Mouse (Mus musculus) spleen, postnatal 14 days (tissue): Measurements from ENCODE around the gene Sox30.
A peak's percentile ranks its signal among the peaks of the same experiment; 100 is the strongest.

ENCODE experiments used
- DNase-seq, 2 experiments: peaks; one replicate each; pipeline ENCODE4 v3.0.0; 2021 to 2022; ENCODE audit warnings: low spot score in 2 of 2

The Sox30 gene

DNA sequence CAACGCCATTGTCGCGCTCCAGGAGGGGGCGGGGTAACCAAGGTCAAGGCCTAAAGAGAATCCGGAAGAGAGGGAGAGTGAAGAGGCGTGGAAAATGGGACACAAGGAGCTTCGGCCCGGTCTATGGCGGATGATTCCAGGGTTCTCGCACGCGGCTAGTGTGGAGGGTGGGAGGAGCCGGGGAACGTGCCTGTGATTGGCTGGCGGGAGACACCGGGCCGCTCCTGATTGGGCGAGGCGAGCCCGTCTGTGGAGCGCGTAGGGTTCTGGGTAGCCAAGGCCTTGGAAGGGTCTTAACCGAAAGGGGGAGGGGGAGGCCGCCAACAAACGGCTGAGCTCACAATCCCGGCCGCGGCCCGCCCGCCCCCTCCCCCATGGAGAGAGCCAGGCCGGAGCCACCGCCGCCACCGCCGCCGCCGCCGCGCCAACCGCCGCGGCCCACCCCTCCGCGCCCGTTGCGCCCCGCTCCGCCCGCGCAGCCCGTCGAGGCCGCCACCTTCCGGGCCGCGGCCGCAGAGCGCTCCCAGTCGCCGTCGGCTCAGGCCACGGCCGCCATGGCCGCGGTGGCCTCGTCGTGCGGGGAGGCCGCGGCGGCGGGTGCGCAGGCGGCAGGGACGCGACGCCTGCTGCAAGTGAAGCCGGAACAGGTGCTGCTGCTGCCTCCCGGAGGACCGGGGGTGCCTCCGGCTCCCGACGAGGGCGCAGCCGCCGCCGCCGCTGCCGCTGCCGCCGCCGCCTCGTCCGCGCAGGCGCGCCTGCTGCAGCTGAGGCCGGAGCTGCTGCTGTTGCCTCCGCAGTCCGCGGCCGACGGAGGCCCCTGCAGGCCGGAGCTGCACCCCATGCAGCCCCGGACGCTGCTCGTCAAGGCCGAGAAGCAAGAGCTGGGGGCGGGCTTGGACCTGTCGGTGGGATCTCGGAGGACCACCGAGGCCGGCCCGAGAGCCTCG lies at the start of gene Sox30:
Sox30 (plus strand) TSS at position 365 of the 947 bp plus-strand sequence.
- DNase-seq = peak in 1 of 2 experiments; percentile 20

DNA sequence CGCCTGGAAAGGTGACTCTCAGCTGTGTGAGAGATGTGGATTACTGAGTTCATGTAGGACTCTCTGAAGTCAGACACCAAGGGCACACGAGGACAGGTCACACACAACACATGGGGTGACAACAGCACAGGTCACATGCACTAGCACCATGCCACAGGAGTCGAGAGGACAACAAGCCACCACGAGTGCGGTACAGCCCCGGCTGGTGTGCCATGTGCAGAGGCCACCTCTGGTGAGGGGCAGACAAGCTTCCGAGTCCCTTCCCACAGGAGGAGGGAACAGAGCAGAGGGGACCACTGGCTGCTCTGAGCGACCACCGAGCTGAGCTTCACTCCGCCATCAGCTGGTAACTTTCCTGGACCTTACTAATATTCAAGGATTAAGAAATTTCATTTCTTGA lies 47.3 kb upstream of the Sox30 start:
- no peak for DNase-seq

DNA sequence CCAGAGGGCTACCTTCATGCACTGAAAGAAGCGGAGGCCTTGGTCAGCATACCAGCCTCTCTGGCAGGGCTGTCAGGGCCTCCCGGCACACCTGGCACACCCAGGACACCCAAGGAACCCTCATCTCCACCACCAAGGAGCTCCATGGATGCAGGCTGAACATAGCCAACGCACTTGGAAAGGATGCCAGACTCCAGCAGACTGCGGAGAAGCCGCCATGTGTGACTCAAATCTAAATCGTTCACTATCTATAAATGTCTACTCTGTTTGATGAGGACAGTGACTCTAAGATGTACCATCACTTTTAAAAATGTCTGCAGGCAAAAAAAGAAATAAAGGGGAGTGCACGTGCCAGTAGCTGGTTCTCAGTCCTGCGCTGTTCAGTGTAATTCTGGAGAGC lies 42.6 kb upstream of the Sox30 start:
- DNase-seq = no peak

DNA sequence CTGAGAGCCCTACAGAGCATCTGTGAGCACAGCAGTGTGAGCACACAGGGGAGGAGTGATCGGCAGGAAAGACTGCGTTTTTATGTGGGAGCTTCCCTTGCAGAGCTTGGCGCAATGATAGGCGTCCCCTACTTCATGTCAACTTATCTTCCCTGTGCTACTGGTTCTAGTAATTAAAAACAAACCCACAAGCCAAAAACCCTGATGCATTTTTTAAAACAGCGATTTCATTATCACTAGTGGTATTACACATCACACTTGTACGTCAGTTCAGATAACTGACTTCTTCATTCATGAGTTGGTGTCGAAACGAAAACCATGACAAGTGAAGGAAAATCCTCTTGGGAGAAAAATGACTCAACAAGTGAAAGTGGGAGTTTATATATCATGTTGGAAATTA lies 41.2 kb upstream of the Sox30 start:
- no peak for DNase-seq

DNA sequence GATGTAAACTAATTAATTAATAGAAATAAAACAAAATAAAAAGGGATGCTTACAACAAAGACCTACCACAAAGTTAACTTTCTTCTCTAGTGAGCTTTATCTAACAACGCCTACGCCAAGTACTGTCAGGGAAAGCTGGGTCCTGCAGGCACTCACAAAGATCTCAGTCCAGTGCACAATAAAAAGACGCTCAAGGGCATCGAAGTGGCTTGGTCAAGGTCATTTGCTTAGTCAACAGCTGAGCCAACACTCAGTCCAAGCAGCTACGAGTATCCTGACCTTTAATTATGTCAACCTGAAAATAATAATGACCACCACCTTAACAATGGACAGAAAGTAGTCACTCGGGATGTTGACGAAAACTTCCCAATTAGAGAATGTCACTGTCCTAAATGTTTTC lies 37.8 kb upstream of the Sox30 start:
- no peak for DNase-seq

DNA sequence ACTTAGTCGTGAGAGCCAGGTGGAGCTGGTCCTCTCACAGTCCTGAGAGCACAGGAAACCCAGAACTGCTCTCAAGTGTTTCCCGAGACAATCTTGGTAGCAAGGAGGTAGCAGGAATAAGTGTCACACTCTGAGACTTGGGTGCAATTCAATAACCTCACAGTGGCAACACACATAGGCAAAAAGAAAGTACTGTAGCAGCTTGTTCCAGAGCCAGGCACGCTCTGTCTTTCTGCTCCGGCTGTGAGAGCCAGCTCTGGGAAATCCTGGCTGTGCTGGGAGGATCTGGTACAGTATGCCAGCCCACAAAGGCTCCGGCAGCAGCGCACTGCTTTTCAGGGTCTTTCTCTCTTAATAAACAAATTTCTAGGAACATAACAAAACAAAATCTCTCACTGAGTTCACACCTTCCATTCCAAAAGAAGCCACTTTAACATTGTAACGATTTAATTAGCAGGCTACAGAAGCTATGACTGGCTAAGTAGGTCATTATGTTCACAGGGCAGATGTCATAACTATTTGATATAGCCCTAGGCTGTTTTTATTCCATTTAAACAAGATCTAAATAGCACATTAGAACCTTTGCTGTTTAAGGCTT lies 36.9 kb upstream of the Sox30 start:
- no peak for DNase-seq

DNA sequence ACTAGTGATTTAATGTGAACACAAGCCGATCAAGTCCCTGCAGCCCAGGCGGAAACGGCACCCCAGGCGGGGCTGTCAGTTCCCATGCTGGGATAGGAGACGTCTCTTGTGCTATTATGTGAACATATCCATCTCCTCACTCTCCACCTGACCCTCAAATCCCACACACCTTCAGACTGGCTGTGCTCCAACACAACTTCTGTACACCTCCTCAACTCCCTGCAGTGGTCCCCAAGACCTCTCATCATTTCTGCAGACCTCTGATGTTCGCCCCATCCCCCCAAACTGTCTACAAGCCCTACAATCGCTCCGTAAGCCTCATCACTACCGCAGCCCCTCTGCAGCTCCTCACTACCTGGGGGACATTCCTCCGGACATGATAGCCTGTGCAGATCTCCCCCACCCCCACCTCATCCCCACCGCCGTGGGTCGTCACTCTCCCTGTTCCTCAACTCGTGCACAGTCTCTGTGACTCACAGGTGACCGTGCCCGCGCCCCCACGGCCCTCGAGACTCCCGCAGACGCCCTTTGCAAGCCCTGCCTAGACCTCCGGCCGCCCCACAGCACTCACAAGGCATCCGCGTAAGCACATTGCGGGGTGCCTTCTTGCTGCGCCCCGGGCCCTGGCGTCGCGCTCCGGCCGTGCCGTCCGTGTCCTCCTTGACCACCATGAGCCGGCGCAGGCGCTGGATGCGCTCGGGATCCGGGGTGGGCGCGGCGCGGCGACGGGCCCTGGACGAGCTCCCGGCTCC lies 36.0 kb upstream of the Sox30 start:
- DNase-seq = peak in 1 of 2 experiments; percentile 15

DNA sequence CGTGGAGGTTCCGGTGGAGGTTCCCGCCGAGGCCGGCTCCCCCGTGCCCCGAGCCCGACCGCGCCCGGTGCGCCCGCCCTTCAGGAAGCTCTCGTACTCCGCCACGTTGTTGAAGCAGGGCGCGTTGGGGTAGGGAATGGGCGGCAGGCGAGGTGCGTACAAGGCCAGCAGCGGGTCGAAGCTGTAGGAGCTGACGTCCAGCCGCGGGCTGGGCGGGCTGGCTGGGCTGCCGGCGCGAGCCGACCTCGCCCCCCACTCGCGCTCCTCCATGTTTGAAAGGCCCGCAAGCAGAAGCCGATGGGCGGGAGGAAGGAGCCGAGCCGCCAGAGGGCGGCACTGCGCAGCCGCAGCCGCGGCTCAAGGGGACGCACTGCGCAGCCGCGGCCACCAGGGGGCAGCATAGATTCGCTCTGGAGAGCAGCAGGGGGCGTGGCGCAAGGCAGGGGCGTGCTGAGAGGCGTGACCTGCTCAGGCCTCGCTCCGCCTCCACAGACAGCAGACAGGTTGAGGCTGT lies 35.4 kb upstream of the Sox30 start, which contains the start of gene Lsm11:
Lsm11 (minus strand) TSS at position 293 of the 514 bp plus-strand sequence.
- DNase-seq = peak; percentile 98 to 99

DNA sequence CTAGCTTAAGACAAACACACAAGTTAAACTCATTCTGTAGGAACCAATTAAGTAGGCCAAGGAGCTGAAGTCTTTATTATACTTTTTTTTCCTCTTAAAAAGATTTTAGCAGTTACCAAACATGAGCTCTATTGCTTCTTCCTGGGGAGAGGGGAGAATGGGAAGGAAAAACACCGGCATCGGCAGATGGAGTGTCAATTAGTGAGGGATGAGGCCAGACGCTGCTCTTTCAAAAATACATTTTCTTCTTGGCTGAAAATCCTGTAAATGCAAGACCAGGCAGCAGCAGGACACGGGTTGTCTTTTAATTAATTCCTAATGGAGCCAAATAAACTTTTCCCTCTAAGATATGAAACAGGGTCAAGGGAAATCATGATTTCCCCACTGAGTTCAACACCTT lies 33.3 kb upstream of the Sox30 start:
- DNase-seq = no peak

DNA sequence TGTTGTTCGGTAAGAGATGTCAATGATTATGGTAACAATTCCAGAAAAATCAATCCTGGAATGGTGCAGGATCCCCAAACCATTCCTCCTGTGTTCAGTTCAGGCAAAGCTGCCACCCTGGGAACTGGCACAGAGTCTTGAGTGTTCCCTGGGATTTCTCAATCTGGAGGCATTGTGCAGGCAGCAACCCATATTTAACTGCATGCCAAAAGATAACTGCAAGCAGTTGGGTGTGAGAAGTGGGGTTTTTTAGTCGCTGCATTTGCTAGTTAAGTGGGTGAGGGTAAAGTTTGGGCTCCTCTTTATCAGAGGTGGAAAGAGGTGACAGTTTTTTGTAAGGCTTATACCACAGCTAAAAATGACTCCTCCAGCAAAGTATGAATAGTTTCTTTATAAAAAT lies 32.6 kb upstream of the Sox30 start:
- no peak for DNase-seq

DNA sequence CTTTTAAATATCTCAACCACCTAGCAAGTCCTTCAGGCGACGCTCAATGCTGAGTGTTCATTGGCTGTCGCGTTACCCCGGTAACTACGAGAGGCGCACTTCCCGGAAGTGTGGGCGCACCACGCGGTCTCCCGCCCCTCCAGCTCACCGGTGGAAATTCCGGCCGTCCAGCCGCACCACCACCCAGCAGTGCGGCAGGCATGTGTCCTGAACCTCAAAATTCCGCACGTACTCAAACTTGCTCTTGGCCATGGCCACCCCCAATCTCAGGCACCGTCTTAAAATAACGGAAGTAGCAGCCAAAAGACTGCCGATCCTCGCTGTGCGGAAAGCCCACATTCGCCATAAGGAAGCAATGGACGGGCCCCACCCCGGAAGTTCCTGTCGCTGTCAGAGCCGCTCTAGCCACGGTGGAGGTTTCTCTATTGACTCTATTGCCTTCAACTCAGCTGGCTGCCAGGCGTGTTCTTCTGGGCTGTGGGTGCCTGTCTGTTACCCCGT lies 24.9 kb upstream of the Sox30 start, which contains the start of gene Thg1l:
Thg1l (minus strand) TSS at position 368 of the 501 bp plus-strand sequence.
- peak; percentile 69 to 79 for DNase-seq

DNA sequence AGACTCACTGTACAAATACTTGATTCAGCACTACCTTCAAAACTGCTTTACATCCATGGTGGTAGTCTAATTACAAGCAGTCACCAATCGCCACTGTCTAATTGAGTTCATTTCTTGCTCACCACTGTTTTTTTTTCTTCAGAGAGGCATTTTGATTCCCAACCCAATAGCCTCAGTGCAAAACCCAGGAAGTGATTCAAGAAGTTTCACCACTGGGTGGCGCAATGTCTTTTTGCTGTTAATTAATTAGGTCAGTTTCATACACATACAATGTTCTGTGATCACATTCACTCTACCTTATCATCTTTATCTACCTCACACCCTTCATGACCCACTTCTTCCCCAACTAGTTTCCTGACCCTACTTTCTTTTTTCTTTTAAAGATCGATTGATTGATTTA lies 20.5 kb upstream of the Sox30 start:
- peak in 1 of 2 experiments; percentile 20 for DNase-seq

DNA sequence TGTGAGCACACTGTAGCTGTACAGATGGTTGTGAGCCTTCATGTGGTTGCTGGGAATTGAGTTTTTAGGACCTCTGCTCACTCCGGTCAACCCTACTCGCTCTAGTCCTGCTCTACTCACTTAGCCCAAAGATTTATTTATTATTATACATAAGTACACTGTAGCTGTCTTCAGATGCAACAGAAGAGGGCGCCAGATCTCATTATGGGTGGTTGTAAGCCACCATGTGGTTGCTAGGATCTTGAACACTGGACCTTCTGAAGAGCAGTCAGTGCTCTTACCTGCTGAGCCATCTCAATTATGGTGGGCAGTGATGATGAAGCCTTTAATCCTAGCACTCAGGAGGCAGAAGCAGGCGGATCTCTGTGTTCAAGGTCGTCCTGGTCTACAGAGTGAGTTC lies 20.1 kb upstream of the Sox30 start:
- DNase-seq = no peak

DNA sequence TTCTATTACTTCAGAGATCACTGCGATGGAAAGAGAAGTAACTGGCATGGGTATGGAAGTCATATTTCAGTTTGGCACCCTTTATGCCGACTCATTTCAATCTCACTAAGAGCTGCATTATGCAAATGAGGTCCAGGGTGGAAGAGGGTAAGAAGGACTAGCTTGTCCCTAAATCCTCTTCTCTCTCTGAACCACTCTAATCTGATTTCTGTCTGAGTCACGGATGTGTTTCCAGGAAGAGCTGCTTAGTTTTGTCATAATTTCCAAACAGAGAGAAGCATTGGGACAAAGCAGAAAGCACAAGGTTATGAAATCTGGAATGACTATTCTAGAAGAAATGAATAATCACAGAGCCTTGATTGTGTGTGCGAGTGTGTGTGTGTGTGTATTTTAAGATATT lies 13.2 kb upstream of the Sox30 start:
- no peak for DNase-seq

DNA sequence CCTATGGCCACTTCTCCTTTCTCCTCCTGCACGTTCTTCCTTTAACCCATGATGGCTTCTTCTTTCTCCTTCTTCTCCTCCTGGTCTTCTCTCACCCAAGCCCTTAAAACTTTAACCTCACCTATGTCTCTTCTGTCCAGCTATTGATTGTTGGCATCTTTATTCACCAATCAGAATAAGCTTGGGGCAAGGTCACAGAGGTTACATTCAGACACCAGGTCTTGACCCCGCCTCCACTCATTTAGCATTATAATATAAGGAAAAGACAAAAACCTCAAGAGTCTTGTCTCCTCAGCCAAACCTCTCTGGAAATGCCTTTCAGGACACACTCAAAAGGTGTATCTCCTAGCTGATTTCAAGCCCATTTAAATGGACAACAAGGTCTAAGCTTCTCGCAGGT lies 11.6 kb upstream of the Sox30 start:
- no peak for DNase-seq

DNA sequence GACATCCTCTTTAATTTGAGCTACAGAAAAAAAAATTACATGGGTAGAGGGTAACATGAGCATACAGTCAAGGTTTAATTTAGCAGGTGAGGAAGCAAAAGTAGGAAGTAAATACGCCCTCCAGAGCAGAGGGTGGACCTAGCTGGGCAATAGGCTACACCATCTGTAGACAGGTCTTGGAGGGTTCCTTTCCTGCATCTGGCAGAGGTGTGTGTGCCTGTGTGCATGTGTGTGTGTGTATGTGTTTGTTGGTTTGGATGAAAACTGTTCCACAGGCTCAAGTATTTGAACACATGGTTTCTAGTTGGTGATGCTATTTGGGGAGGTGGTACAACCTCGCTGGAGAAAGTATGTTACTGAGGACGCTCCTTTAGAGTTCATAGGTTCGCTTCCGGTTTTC lies 6.5 kb upstream of the Sox30 start:
- no peak for DNase-seq

DNA sequence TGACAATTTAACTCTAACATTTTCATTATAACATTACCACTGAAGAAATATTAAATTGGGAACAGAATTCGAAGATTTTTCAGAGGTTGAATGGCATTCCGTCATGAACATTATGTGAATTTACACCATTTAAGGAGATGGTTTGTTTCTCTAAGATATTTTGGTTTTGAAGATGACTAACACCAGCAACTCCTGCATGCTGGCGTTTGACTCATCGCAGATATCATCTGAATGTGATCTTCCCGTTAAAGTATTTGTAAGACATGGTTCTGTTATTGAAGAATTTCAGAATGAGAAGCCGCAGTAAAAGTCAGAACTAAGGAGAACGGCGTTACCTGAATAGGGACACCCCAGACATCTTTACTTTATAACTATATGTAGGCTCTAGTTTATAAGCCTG lies 5.6 kb upstream of the Sox30 start:
- DNase-seq = no peak

DNA sequence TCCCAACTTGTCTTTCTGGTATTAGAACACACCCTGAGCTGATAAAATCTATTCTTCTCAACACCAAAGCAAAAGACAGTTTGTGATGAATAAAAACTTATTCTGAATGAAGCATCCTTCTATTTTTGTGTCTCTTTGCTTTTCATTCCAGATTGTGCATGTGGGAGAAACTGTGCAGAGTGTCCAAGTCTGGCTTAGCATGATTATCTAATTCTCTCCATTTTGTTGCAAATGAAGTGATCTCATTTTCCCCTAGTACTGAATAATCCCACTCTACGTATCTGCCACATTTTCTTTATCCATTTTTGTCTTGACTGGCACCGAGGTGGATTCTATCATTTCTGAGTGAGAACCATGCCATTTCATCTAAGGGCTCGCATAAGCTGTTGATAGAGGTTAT lies 4.0 kb upstream of the Sox30 start:
- DNase-seq = no peak

DNA sequence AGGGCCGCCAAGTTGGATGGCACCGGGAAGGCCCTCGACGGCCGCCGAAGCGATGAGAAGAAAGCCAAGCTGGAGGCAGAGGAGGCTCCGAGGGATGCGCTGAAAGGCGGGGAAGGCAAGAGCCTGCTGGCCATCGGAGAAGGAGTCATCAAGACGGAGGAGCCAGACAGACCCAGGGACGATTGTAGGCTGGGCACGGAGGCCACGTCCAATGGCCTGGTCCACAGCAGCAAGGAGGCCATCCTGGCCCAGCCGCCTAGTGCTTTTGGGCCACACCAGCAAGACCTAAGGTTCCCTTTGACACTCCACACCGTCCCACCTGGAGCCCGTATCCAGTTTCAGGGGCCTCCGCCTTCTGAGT lies 763 bp downstream of the Sox30 start:
- DNase-seq = no peak

DNA sequence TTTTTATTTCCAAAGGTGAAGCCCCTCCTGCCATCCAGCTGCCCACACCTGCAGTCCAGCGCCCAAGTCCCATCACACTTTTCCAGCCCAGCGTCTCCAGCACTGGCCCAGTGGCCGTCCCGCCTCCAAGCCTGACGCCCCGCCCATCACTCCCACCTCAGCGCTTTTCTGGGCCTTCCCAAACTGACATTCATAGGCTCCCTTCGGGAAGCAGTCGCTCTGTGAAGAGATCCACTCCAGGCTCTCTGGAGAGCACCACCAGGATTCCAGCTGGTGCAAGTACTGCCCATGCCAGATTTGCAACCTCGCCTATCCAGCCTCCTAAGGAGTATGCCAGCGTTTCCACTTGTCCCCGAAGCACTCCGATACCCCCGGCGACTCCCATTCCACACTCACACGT lies 11.5 kb downstream of the Sox30 start:
- DNase-seq = no peak

DNA sequence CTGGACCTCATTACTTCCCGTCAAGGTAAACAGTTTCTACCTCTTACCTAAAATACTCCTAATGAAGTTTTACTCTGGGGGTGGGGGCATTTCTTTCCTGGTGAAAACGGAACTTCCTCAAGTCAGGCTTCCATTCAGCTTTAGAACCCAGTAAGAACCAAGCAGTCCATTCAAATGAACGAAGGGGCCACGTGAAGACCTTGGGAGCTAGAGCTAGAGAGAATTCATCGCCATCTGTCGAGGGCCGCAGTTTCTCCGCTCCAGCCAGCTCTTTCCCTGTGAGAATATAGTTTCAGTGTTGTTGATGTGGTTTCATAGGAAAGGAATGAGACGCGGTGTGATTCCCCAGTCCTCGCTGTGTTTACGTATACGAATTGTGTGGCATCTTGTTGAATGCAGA lies 12.0 kb downstream of the Sox30 start:
- no peak for DNase-seq

DNA sequence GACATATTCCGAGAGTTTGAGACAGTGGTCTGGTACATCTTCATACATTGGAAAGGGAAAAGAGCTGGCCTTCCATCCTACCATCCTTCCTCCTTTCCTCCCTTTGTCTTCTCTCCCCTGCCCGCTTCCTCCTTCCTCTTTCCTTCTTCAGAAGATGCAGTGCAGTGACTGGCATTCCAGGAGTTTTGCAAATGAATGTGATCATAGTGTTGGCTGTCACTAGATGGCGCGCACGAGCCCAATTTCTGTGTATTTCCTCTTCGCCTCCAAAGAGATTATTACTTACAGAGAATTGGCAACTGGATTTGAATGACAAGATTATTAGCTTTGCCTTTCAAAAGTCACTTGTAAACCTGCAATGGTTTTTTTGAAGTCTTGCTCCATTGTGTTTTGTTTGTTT lies 36.0 kb downstream of the Sox30 start:
- peak; percentile 20 to 53 for DNase-seq
